Mouse (Mus musculus): ENCODE data around the gene Hes7. TPM values are rescaled to one million over a fixed set of nuclear protein-coding genes. Genes with fewer than 3 reads are reported as not detected.

Hes7 gene
- polyA plus RNA-seq, 1 experiment from 2014 or later = not detected

- peaks cover 56% of the 10 kb centered on the region for H3K36me3 ChIP-seq (ENCODE audit: inconsistent target)
- WGBS (ENCODE audit: missing documents) = 93% methylated on average over 17 of the region's 21 CpGs
- H3K27ac ChIP-seq = no peak overlapping the region
- H3K4me3 ChIP-seq (ENCODE audit: inconsistent target) = no peak overlapping the region
- peaks cover 14% of the 10 kb centered on the region for H3K79me2 ChIP-seq (ENCODE audit: inconsistent target)
These were observed 18.4 kb upstream of the Hes7 start for GRCm38 (mm10) chr11:69101604-69102402.

- peaks cover 14% of the 10 kb centered on the region for H3K79me2 ChIP-seq (ENCODE audit: inconsistent target)
- H3K36me3 ChIP-seq (ENCODE audit: inconsistent target) = peaks cover 62% of the 10 kb centered on the region
- H3K4me3 ChIP-seq (ENCODE audit: inconsistent target) = no peak overlapping the region
- H3K27ac ChIP-seq = no peak overlapping the region
- 80% methylated on average over 7 of the region's 7 CpGs for WGBS (ENCODE audit: missing documents)
These were observed 17.8 kb upstream of the Hes7 start for GRCm38 (mm10) chr11:69102403-69102725.

GRCm38 (mm10) chr11:69103121-69103520 is 17.1 kb upstream of the Hes7 start:
- Histone ChIP-seq H3K4me3 (ENCODE audit: inconsistent target) (no peak overlapping the region), H3K79me2 (ENCODE audit: inconsistent target) (peaks cover 14% of the 10 kb centered on the region), H3K27ac (no peak overlapping the region), H3K36me3 (ENCODE audit: inconsistent target) (peaks cover 69% of the 10 kb centered on the region)
- WGBS (ENCODE audit: missing documents) = 96% methylated on average over 14 of the region's 14 CpGs

- H3K36me3 ChIP-seq (ENCODE audit: inconsistent target) = peaks cover 76% of the 10 kb centered on the region
- 93% methylated on average over 15 of the region's 15 CpGs for WGBS (ENCODE audit: missing documents)
- H3K4me3 ChIP-seq (ENCODE audit: inconsistent target) = no peak overlapping the region
- peaks cover 14% of the 10 kb centered on the region for H3K79me2 ChIP-seq (ENCODE audit: inconsistent target)
- no peak overlapping the region for H3K27ac ChIP-seq
These were observed 16.4 kb upstream of the Hes7 start for GRCm38 (mm10) chr11:69103531-69104435.

GRCm38 (mm10) chr11:69104487-69104886 is 15.7 kb upstream of the Hes7 start:
- H3K36me3 ChIP-seq (ENCODE audit: inconsistent target) = peaks cover 83% of the 10 kb centered on the region
- WGBS (ENCODE audit: missing documents) = 98% methylated on average over 14 of the region's 14 CpGs
- peaks cover 14% of the 10 kb centered on the region for H3K79me2 ChIP-seq (ENCODE audit: inconsistent target)
- H3K27ac ChIP-seq = no peak overlapping the region
- no peak overlapping the region for H3K4me3 ChIP-seq (ENCODE audit: inconsistent target)

GRCm38 (mm10) chr11:69105227-69105626 is 15.0 kb upstream of the Hes7 start:
- 95% methylated on average over 4 of the region's 6 CpGs for WGBS (ENCODE audit: missing documents)
- no peak overlapping the region for H3K4me3 ChIP-seq (ENCODE audit: inconsistent target)
- no peak overlapping the region for H3K27ac ChIP-seq
- H3K79me2 ChIP-seq (ENCODE audit: inconsistent target) = peaks cover 11% of the 10 kb centered on the region
- H3K36me3 ChIP-seq (ENCODE audit: inconsistent target) = peaks cover 85% of the 10 kb centered on the region

- Histone ChIP-seq H3K4me3 (ENCODE audit: inconsistent target) (no peak overlapping the region), H3K27ac (no peak overlapping the region), H3K36me3 (ENCODE audit: inconsistent target) (peaks cover 85% of the 10 kb centered on the region), H3K79me2 (ENCODE audit: inconsistent target) (peaks cover 5% of the 10 kb centered on the region)
- WGBS (ENCODE audit: missing documents) = 95% methylated on average over 2 of the region's 2 CpGs
These were observed 14.4 kb upstream of the Hes7 start for GRCm38 (mm10) chr11:69105796-69106195.

GRCm38 (mm10) chr11:69106299-69106698 is 13.9 kb upstream of the Hes7 start:
- 96% methylated on average over 11 of the region's 11 CpGs for WGBS (ENCODE audit: missing documents)
- no peak overlapping the region for H3K27ac ChIP-seq
- H3K4me3 ChIP-seq (ENCODE audit: inconsistent target) = no peak overlapping the region
- no peaks in the 10 kb centered on the region; the same call in 1 of the 2 replicates for H3K79me2 ChIP-seq (ENCODE audit: inconsistent target)
- H3K36me3 ChIP-seq (ENCODE audit: inconsistent target) = peaks cover 80% of the 10 kb centered on the region

GRCm38 (mm10) chr11:69106842-69107241 is 13.4 kb upstream of the Hes7 start:
- Histone ChIP-seq H3K4me3 (ENCODE audit: inconsistent target) (no peak overlapping the region), H3K27ac (no peak overlapping the region), H3K79me2 (ENCODE audit: inconsistent target) (no peaks in the 10 kb centered on the region; the same call in 1 of the 2 replicates), H3K36me3 (ENCODE audit: inconsistent target) (peaks cover 77% of the 10 kb centered on the region)
- 94% methylated on average over 10 of the region's 11 CpGs for WGBS (ENCODE audit: missing documents)

- Histone ChIP-seq H3K36me3 (ENCODE audit: inconsistent target) (peaks cover 69% of the 10 kb centered on the region), H3K4me3 (ENCODE audit: inconsistent target) (no peak overlapping the region), H3K27ac (no peak overlapping the region), H3K79me2 (ENCODE audit: inconsistent target) (no peaks in the 10 kb centered on the region; the same call in 1 of the 2 replicates)
- WGBS (ENCODE audit: missing documents) = 96% methylated on average over 11 of the region's 11 CpGs
These were observed 12.5 kb upstream of the Hes7 start for GRCm38 (mm10) chr11:69107676-69108075.

GRCm38 (mm10) chr11:69108223-69108622 is 12.0 kb upstream of the Hes7 start:
- 97% methylated on average over 9 of the region's 9 CpGs for WGBS (ENCODE audit: missing documents)
- peaks cover 63% of the 10 kb centered on the region for H3K36me3 ChIP-seq (ENCODE audit: inconsistent target)

GRCm38 (mm10) chr11:69109032-69109900 is 10.9 kb upstream of the Hes7 start:
- no peak overlapping the region for H3K27ac ChIP-seq
- H3K36me3 ChIP-seq (ENCODE audit: inconsistent target) = peaks cover 53% of the 10 kb centered on the region
- H3K4me3 ChIP-seq (ENCODE audit: inconsistent target) = no peak overlapping the region
- WGBS (ENCODE audit: missing documents) = 95% methylated on average over 13 of the region's 13 CpGs
- no peaks in the 10 kb centered on the region for H3K79me2 ChIP-seq (ENCODE audit: inconsistent target)

More at GRCm38 (mm10) chr11:69108223-69108622, 12.0 kb upstream of the Hes7 start:
- no peak overlapping the region for H3K4me3 ChIP-seq (ENCODE audit: inconsistent target)
- no peaks in the 10 kb centered on the region; the same call in 1 of the 2 replicates for H3K79me2 ChIP-seq (ENCODE audit: inconsistent target)
- no peak overlapping the region for H3K27ac ChIP-seq

GRCm38 (mm10) chr11:69110319-69111046 is 9.7 kb upstream of the Hes7 start:
- Histone ChIP-seq H3K79me2 (ENCODE audit: inconsistent target) (no peaks in the 10 kb centered on the region), H3K4me3 (ENCODE audit: inconsistent target) (peak overlapping the region; percentile 22), H3K27ac (no peak overlapping the region), H3K36me3 (ENCODE audit: inconsistent target) (peaks cover 41% of the 10 kb centered on the region)
- WGBS (ENCODE audit: missing documents) = 4% methylated on average over 30 of the region's 30 CpGs

Data from macrophage (primary cell).